Mouse (Mus musculus) heart, embryonic 15.5 days (tissue): ENCODE measurements around the gene Gucy1b2. TPM values are rescaled to one million over a fixed set of nuclear protein-coding genes. Genes with fewer than 3 reads are reported as not detected.

ENCODE experiments used
- ATAC-seq: fragments of 200-750 bp; cut with Nextera tagmentation; replicated peaks from 2 replicates; pipeline ENCODE4 v1.8.0; 2017; ENCODE audit warnings: low read depth, moderate TSS enrichment; ENCODE audit not compliant: insufficient number of reproducible peaks, insufficient read depth, low FRiP score
- H3K27ac ChIP-seq: fragments of 300-500 bp; sonication (generic); 2 replicates; pipeline ENCODE4 v1.5.1; 2015; ENCODE audit warnings: mild to moderate bottlenecking, inconsistent platforms
- H3K27me3 ChIP-seq: fragments of 300-500 bp; sonication (generic); 2 replicates; pipeline ENCODE4 v1.6.1; 2015; ENCODE audit warnings: inconsistent platforms
- H3K36me3 ChIP-seq: fragments of 300-500 bp; sonication (generic); 2 replicates; pipeline ENCODE4 v1.6.1; 2015; ENCODE audit warnings: mild to moderate bottlenecking, inconsistent platforms
- H3K4me1 ChIP-seq: fragments of 300-500 bp; sonication (generic); replicated peaks from 2 replicates; pipeline ENCODE4 v1.6.1; 2015; ENCODE audit warnings: inconsistent platforms
- H3K4me2 ChIP-seq: fragments of 300-500 bp; sonication (generic); 2 replicates; pipeline ENCODE4 v1.6.1; 2015; ENCODE audit warnings: inconsistent platforms, mild to moderate bottlenecking, moderate library complexity
- H3K4me3 ChIP-seq: fragments of 300-500 bp; sonication (generic); 2 replicates; pipeline ENCODE4 v1.5.1; 2015; ENCODE audit warnings: mild to moderate bottlenecking, inconsistent platforms
- H3K9ac ChIP-seq: fragments of 300-500 bp; sonication (generic); 2 replicates; pipeline ENCODE4 v1.6.1; 2015; ENCODE audit warnings: mild to moderate bottlenecking, inconsistent platforms
- H3K9me3 ChIP-seq: fragments of 300-500 bp; sonication (generic); replicated peaks from 2 replicates; pipeline ENCODE4 v1.6.1; 2016; ENCODE audit warnings: inconsistent platforms
- WGBS: fragments of 180-500 bp; shearing (Covaris S2); methylation state at CpG from one replicate; pipeline ENCODE4 v1.1.7; 2015; ENCODE audit warnings: mixed read lengths; 5-methylcytosine and 5-hydroxymethylcytosine counted together
- polyA plus RNA-seq: library from polyadenylated mRNA; unstranded; fragments of >200 nt; fragmentation: Nextera tagmentation; extraction: Ambion mirVana; gene quantifications from 2 replicates; pipeline ENCODE4 v1.2.1, GENCODE M21; 2015

Gucy1b2 gene
- polyA plus RNA-seq, 1 experiment from 2014 or later = 0.21 TPM

DNA sequence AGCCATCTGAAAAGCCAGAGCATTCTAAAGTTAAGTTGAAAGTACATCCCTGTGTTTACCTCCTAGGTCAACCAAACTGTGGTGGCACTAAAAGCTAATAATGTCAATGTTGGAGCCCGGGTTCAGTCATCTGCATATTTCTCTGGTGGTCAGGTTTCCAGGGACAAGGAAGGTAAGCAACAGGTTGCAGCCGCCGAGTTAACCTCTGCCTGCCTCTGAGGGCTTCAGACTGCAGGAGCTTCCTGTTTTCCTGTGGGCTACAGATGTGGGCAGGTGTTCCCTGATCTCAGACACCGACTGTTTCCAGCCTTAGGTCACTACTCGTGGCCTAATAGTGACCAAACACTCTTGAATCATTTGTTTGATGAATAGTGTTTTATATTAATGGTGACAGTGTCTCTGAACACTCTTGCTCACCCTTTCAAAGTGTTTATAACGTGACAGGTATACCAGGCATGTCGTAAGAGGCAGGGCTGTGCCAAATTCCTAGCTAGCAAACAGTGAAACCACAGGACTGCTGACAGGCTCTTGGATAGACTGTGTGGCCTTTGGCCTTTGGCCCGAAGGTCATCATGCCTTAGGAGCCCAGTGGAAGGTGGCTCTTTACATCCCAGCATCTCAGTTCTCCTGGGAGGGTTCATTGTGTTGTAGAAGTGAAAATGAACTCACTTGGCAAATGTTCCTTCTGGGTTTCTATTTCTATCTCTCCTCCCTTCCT lies 94.7 kb downstream of the Gucy1b2 start:
- Histone ChIP-seq H3K36me3 (peaks cover 22% of the 10 kb centered on the region; the same call in 1 of the 2 replicates), H3K4me3 (no peak overlapping the region), H3K4me1 (no peaks in the 10 kb centered on the region), H3K27ac (no peak overlapping the region), H3K4me2 (no peak overlapping the region), H3K9ac (no peak overlapping the region), H3K27me3 (no peaks in the 10 kb centered on the region), H3K9me3 (no peaks in the 10 kb centered on the region)
- ATAC-seq = no peak
- 71% methylated on average over 8 of the region's 8 CpGs for WGBS

DNA sequence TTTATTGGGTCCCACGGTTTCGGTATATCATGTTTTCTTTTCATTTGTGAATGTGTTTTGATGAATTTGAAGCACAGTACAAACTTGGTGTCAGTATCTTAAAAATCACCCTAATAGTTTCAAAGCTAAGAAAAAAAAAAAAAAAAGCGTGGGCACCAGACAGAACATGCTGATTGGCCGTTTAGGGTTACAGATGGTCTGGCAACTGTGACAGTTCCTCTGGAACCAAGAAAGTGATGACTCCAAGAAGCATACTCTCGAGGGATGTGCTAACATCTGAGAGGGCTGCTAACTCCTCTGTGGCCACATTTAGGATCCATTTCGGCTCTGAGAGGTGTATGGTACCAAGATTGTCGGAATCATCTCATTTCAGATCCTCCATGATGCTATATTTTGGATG lies 100.9 kb downstream of the Gucy1b2 start:
- Histone ChIP-seq H3K27ac (no peak overlapping the region), H3K4me1 (no peaks in the 10 kb centered on the region), H3K9me3 (no peaks in the 10 kb centered on the region), H3K36me3 (peaks cover 6% of the 10 kb centered on the region; the same call in 1 of the 2 replicates), H3K9ac (no peak overlapping the region), H3K4me3 (no peak overlapping the region), H3K4me2 (no peak overlapping the region), H3K27me3 (no peaks in the 10 kb centered on the region)
- WGBS = 81% methylated on average over 7 of the region's 7 CpGs
- no peak for ATAC-seq

DNA sequence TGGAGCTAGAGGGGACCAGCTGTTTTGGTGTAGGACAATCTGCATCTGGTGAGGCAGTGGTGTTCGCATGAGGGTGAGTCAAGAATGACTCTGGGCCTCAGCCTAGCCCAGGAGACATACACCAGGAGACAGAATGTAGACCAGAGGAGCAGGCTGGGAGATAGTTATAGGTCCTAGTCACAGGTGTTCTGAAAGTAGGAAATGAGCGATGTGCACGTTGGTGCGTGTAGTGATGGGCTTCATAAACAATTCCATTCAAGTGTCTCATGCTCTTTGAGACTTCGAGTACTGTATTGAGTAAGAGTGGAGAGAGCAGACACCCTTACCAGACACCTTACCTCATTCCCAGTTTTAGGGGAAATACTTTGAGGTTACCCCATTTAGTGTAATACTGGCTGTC lies 102.3 kb downstream of the Gucy1b2 start:
- no peaks in the 10 kb centered on the region for H3K4me1 ChIP-seq
- H3K9me3 ChIP-seq = no peaks in the 10 kb centered on the region
- H3K9ac ChIP-seq = no peak overlapping the region
- H3K4me2 ChIP-seq = no peak overlapping the region
- no peak overlapping the region for H3K4me3 ChIP-seq
- ATAC-seq = no peak
- 93% methylated on average over 5 of the region's 5 CpGs for WGBS
- H3K27me3 ChIP-seq = no peaks in the 10 kb centered on the region
- H3K27ac ChIP-seq = no peak overlapping the region
- peaks cover 6% of the 10 kb centered on the region; the same call in 1 of the 2 replicates for H3K36me3 ChIP-seq

DNA sequence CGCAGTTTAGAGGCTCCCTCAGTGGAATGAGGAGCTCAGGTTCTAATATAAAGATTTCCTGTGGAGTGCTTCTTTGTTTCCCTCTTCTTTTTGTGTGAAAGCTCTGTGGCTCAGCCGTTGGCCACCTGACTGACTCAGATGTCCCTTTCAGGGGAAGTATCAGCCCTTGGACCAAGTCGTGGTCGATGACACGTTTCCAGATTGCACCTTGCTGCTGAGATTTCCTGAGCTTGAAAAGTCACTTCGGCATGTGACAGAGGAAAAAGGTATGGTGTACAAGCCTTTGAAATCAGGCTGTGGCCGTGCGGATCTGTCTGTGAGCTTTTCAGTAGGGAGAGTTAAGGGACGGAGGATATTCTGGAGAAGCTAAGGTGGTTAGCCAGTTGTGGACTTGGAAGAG lies 102.7 kb downstream of the Gucy1b2 start:
- Histone ChIP-seq H3K36me3 (peaks cover 6% of the 10 kb centered on the region; the same call in 1 of the 2 replicates), H3K4me2 (no peak overlapping the region), H3K9ac (no peak overlapping the region), H3K4me1 (no peaks in the 10 kb centered on the region), H3K27me3 (no peaks in the 10 kb centered on the region), H3K9me3 (no peaks in the 10 kb centered on the region), H3K4me3 (no peak overlapping the region), H3K27ac (no peak overlapping the region)
- 85% methylated on average over 9 of the region's 9 CpGs for WGBS
- ATAC-seq = no peak

DNA sequence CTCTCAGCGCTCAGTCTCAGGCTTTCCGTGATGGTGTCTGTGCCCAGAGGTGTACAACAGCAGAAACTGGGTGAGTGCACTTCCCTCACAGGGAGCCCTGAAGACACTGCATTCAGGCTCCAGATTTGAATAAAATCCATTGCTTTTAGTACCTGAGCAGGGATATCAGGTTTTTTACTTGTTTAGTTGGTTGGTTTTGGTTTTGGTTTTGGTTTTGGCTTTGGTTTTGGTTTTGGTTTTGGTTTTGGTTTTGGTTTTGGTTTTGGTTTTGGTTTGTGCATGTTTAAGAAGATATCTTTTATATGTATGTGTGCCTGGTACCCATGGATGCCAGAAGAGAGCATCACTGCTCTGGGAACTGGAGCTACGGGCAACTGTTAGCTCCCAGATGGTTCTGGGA lies 105.2 kb downstream of the Gucy1b2 start:
- H3K36me3 ChIP-seq = peaks cover 6% of the 10 kb centered on the region; the same call in 1 of the 2 replicates
- no peak overlapping the region for H3K4me2 ChIP-seq
- no peak overlapping the region for H3K9ac ChIP-seq
- no peak overlapping the region for H3K27ac ChIP-seq
- ATAC-seq = no peak
- no peaks in the 10 kb centered on the region for H3K9me3 ChIP-seq
- H3K27me3 ChIP-seq = no peaks in the 10 kb centered on the region
- peaks cover 9% of the 10 kb centered on the region for H3K4me1 ChIP-seq
- 91% methylated on average over 3 of the region's 3 CpGs for WGBS
- H3K4me3 ChIP-seq = no peak overlapping the region

- Histone ChIP-seq H3K4me3 (no peak overlapping the region), H3K9ac (no peak overlapping the region), H3K36me3 (peaks cover 6% of the 10 kb centered on the region; the same call in 1 of the 2 replicates), H3K27me3 (no peaks in the 10 kb centered on the region), H3K4me1 (peaks cover 9% of the 10 kb centered on the region), H3K27ac (no peak overlapping the region), H3K4me2 (no peak overlapping the region), H3K9me3 (no peaks in the 10 kb centered on the region)
- WGBS = 71% methylated on average over 4 of the region's 4 CpGs
- ATAC-seq = no peak
These were observed 105.9 kb downstream of the Gucy1b2 start for GRCm38 (mm10) chr14:62350186-62350585.

GRCm38 (mm10) chr14:62349786-62350185 lies 106.3 kb downstream of the Gucy1b2 start:
- H3K27ac ChIP-seq = no peak overlapping the region
- 52% methylated on average over 5 of the region's 5 CpGs for WGBS
- H3K9ac ChIP-seq = no peak overlapping the region
- no peaks in the 10 kb centered on the region for H3K27me3 ChIP-seq
- H3K4me2 ChIP-seq = no peak overlapping the region
- no peak for ATAC-seq
- no peak overlapping the region for H3K4me3 ChIP-seq
- peaks cover 9% of the 10 kb centered on the region for H3K4me1 ChIP-seq
- H3K36me3 ChIP-seq = peaks cover 6% of the 10 kb centered on the region; the same call in 1 of the 2 replicates
- no peaks in the 10 kb centered on the region for H3K9me3 ChIP-seq

GRCm38 (mm10) chr14:62347103-62347502 lies 109.0 kb downstream of the Gucy1b2 start:
- no peak overlapping the region for H3K27ac ChIP-seq
- H3K9me3 ChIP-seq = no peaks in the 10 kb centered on the region
- no peak overlapping the region for H3K9ac ChIP-seq
- peaks cover 6% of the 10 kb centered on the region; the same call in 1 of the 2 replicates for H3K36me3 ChIP-seq
- H3K4me2 ChIP-seq = no peak overlapping the region
- H3K4me3 ChIP-seq = no peak overlapping the region
- H3K27me3 ChIP-seq = no peaks in the 10 kb centered on the region
- ATAC-seq = no peak
- peaks cover 21% of the 10 kb centered on the region for H3K4me1 ChIP-seq
- 70% methylated on average over 7 of the region's 7 CpGs for WGBS

DNA sequence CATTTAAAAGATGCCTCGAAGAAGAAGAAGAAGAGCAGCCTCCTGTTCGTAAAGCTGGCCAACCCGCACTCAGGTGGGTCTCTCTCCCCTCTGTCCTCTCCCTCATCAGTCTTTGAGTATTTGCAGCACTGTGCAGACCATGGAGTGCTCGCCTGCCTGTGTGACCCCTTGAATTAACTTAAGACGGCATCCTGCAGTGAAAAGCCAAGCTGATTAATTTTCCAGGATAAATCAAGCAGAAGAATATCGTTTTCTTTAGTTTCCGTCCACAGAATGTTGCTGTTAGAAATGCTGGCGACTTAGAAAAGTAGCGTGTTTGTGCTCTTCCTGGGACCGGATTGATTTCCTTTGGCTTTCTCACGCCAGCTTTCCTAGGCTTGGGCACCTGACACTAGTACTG lies 109.5 kb downstream of the Gucy1b2 start:
- Histone ChIP-seq H3K27ac (no peak overlapping the region), H3K4me1 (peaks cover 26% of the 10 kb centered on the region), H3K27me3 (no peaks in the 10 kb centered on the region), H3K4me2 (no peak overlapping the region), H3K9me3 (no peaks in the 10 kb centered on the region), H3K36me3 (peaks cover 6% of the 10 kb centered on the region; the same call in 1 of the 2 replicates), H3K4me3 (no peak overlapping the region), H3K9ac (no peak overlapping the region)
- WGBS = 82% methylated on average over 11 of the region's 11 CpGs
- no peak for ATAC-seq

Other genes starting within 250 kb of the Gucy1b2 start
- gene Rnaseh2b, start 163.7 kb downstream of the Gucy1b2 start, polyA plus RNA-seq = 49.5 and 62.2 TPM in 2 replicates
- gene Dleu7, start 163.2 kb downstream of the Gucy1b2 start, polyA plus RNA-seq = 0.59 and 1.4 TPM in 2 replicates
- 4.6 and 5.2 TPM in 2 replicates for gene Fam124a, start 99.4 kb upstream of the Gucy1b2 start, polyA plus RNA-seq
- gene Gm4131, start 110.6 kb upstream of the Gucy1b2 start, polyA plus RNA-seq = 0.11 TPM in 1 of 2 replicates, not detected in the other
- gene Serpine3, start 207.4 kb upstream of the Gucy1b2 start, polyA plus RNA-seq = not detected in 2 replicates